In genomic region chr19:57180908-57181307, GRCm38 (mm10) we compare ENCODE assay signal across 11 mouse cellular contexts.
DNase-seq lines count a peak whose midpoint lies in the region; ATAC-seq lines count a peak whose summit lies in the region.
"Had no signal": no experiment of that assay in that cellular context is flagged by ENCODE, and none has a peak within 500 bp of the region (broad histone marks: within the 10 kb centered on the region; RNA-seq: fewer than 3 reads in every experiment).

No protein-coding gene starts in this region.

- no peaks in the 10 kb centered on the region for H3K9me3 ChIP-seq in heart, embryonic 12.5 days (replicated peaks)
- H3K9me3 ChIP-seq in limb, embryonic 15.5 days, result no peaks in the 10 kb centered on the region
- no peaks in the 10 kb centered on the region for H3K9me3 ChIP-seq in hindbrain, embryonic 14.5 days (ENCODE audit: control insufficient read depth, low read length)
- H3K9me3 ChIP-seq: midbrain, embryonic 10.5 days had no signal

- peak overlapping the region; percentile 31 for H3K27ac ChIP-seq in heart, embryonic 12.5 days (ENCODE audit: poor library complexity, severe bottlenecking)
- H3K27ac ChIP-seq in limb, embryonic 15.5 days, result peak overlapping the region; percentile 23
- no peak overlapping the region for H3K27ac ChIP-seq in hindbrain, embryonic 14.5 days
- H3K27ac ChIP-seq: midbrain, embryonic 10.5 days had no signal

- H3K27me3 ChIP-seq in heart, embryonic 12.5 days (replicated peaks), result no peaks in the 10 kb centered on the region
- no peaks in the 10 kb centered on the region for H3K27me3 ChIP-seq in limb, embryonic 15.5 days
- H3K27me3 ChIP-seq in hindbrain, embryonic 14.5 days (ENCODE audit: control insufficient read depth, insufficient read depth, low read length), result no peaks in the 10 kb centered on the region

- DNase-seq in heart, postnatal 25 days (ENCODE audit: low spot score), result no peak
- DNase-seq in 3134 (ENCODE audit: extremely low read depth, insufficient read length, low spot score), result peak; percentile 53
- peak; percentile 26 for DNase-seq in MN1 (ENCODE audit: low spot score)
- no peak for DNase-seq in hindbrain, embryonic 14.5 days (ENCODE audit: low spot score)
- DNase-seq in layer of hippocampus, postnatal 10 days (ENCODE audit: low spot score in 2 of 2), result no peak
- no peak for DNase-seq in adipocyte (ENCODE audit: low spot score)
- DNase-seq: forebrain, postnatal 0 days; lung, adult 2 months had no signal

- 0 out of 2 replicates have a peak, but pooled peaks have one; percentile 17 for ATAC-seq in heart, embryonic 12.5 days (ENCODE audit: insufficient number of reproducible peaks, low FRiP score)
- peak; percentile 46; the same call in 1 of the 2 replicates for ATAC-seq in limb, embryonic 15.5 days (ENCODE audit: insufficient number of reproducible peaks, low FRiP score, low TSS enrichment, low read depth)
- no peak for ATAC-seq in hindbrain, embryonic 14.5 days (ENCODE audit: low FRiP score)
- ATAC-seq: forebrain, postnatal 0 days had no signal

- intact Hi-C loops in heart, postnatal 25 days (cut with DNase I), result no loop called here

- peaks cover 92% of the 10 kb centered on the region for H3K4me1 ChIP-seq in heart, embryonic 12.5 days (replicated peaks)
- peaks cover 19% of the 10 kb centered on the region for H3K4me1 ChIP-seq in limb, embryonic 15.5 days
- no peaks in the 10 kb centered on the region; the same call in 1 of the 2 replicates for H3K4me1 ChIP-seq in hindbrain, embryonic 14.5 days (replicated peaks; ENCODE audit: control insufficient read depth, insufficient read depth, low read length)

- 53% methylated on average over 3 of the region's 3 CpGs for WGBS in heart, embryonic 12.5 days
- WGBS in limb, embryonic 15.5 days, result 65% methylated on average over 3 of the region's 3 CpGs
- 80% methylated on average over 3 of the region's 3 CpGs for WGBS in hindbrain, embryonic 14.5 days

- 0 out of 2 replicates have a peak overlapping the region, but pooled peaks have one; percentile 8 for H3K9ac ChIP-seq in heart, embryonic 12.5 days
- no peak overlapping the region for H3K9ac ChIP-seq in limb, embryonic 15.5 days
- H3K9ac ChIP-seq in hindbrain, embryonic 14.5 days, result no peak overlapping the region
- H3K9ac ChIP-seq: forebrain, postnatal 0 days had no signal

- no peak overlapping the region for H3K4me2 ChIP-seq in heart, embryonic 12.5 days
- no peak overlapping the region for H3K4me2 ChIP-seq in limb, embryonic 15.5 days
- H3K4me2 ChIP-seq in hindbrain, embryonic 14.5 days (replicated peaks), result no peak overlapping the region

- no peak overlapping the region for H3K4me3 ChIP-seq in heart, embryonic 12.5 days
- H3K4me3 ChIP-seq in limb, embryonic 15.5 days, result no peak overlapping the region
- no peak overlapping the region for H3K4me3 ChIP-seq in hindbrain, embryonic 14.5 days (replicated peaks; ENCODE audit: low read length)
- H3K4me3 ChIP-seq: midbrain, embryonic 10.5 days had no signal

- H3K36me3 ChIP-seq in heart, embryonic 12.5 days, result no peaks in the 10 kb centered on the region
- H3K36me3 ChIP-seq in limb, embryonic 15.5 days, result no peaks in the 10 kb centered on the region
- no peaks in the 10 kb centered on the region for H3K36me3 ChIP-seq in hindbrain, embryonic 14.5 days (replicated peaks; ENCODE audit: control insufficient read depth, insufficient read depth)
- H3K36me3 ChIP-seq: midbrain, embryonic 10.5 days had no signal

Comparison
In these comparisons a context has a peak if more than half of its experiments do, and no peak if none do; other contexts are left out.
1. DNase-seq: peak in 3134 (single experiment) and MN1 (single experiment); none in heart, postnatal 25 days (single experiment), hindbrain, embryonic 14.5 days (single experiment), layer of hippocampus, postnatal 10 days (0 of 2) and adipocyte (single experiment).